Mouse (Mus musculus): ENCODE measurements around the gene Pdzrn3. TPM values are rescaled to one million over a fixed set of nuclear protein-coding genes. Genes with fewer than 3 reads are reported as not detected.

The Pdzrn3 gene
- polyA plus RNA-seq, 1 experiment from 2014 or later = 8.8 TPM

DNA sequence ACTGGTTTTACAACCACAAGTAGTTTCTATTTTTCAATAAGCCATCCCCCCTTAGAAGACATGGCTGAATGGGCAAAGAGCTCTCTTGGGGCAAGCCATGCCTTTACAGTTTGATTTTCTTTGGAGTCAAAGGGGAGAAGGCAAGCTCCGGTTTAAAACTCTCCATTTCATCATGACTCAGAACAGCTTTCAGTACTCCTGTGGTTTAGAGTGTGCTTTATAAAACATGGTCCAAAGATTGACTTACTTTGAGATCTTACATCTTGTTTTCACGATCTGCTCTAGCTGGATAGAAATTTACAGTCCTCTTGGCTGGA, 15.1 kb upstream of the Pdzrn3 start:
- ATAC-seq (ENCODE audit: low FRiP score) (no peak), DNase-seq (ENCODE audit: low spot score, missing footprints) (no peak)
- Histone ChIP-seq H3K27me3 (ENCODE audit: control insufficient read depth, insufficient read depth, low read length) (no peaks in the 10 kb centered on the region), H3K4me2 (no peak overlapping the region), H3K27ac (ENCODE audit: low read depth, low read length) (no peak overlapping the region), H3K4me1 (ENCODE audit: control insufficient read depth, insufficient read depth, low read length) (no peaks in the 10 kb centered on the region), H3K9ac (ENCODE audit: low read length) (no peak overlapping the region), H3K36me3 (ENCODE audit: control insufficient read depth, insufficient read depth, low read length) (no peaks in the 10 kb centered on the region), H3K4me3 (ENCODE audit: low read depth, low read length) (no peak overlapping the region), H3K9me3 (ENCODE audit: control insufficient read depth, low read length) (no peaks in the 10 kb centered on the region)
- 92% methylated on average over 2 of the region's 2 CpGs for WGBS

DNA sequence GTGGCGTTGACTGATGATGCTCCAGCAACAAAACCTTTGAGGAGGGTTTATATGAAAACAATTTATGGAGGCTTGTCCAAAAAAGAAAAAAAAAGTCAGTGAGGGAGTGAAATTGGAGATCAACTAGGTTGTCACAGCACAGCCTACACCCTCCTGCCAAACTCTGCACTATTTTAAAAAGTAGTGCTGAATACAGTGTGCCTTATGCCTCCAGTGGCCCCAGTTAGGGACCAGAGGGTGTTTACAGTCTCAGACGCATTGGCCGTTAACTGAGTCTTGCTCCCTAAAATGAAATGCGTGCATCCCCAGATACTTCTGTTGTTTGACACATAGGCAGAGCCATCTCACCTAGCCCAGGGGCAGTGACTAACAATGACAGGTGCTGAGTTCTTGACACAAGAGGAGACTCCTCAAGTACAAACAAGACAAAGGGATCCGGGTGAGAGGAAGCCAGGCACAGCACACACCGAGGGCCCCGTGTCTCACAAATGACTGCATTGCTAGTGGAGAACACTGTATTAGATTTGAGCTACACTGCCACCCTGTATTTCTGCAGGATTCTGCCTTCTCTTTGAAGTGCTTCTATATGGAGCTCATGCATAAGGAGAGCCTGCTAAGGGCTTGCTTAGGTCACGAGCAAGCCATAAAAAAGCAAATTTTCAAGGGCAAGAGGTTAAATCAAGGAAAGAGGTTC, 14.6 kb upstream of the Pdzrn3 start:
- Histone ChIP-seq H3K9me3 (ENCODE audit: control insufficient read depth, low read length) (no peaks in the 10 kb centered on the region), H3K36me3 (ENCODE audit: control insufficient read depth, insufficient read depth, low read length) (no peaks in the 10 kb centered on the region), H3K27me3 (ENCODE audit: control insufficient read depth, insufficient read depth, low read length) (no peaks in the 10 kb centered on the region), H3K4me1 (ENCODE audit: control insufficient read depth, insufficient read depth, low read length) (no peaks in the 10 kb centered on the region), H3K4me3 (ENCODE audit: low read depth, low read length) (no peak overlapping the region), H3K9ac (ENCODE audit: low read length) (no peak overlapping the region), H3K4me2 (no peak overlapping the region), H3K27ac (ENCODE audit: low read depth, low read length) (no peak overlapping the region)
- WGBS = 83% methylated on average over 8 of the region's 8 CpGs
- no peak for DNase-seq (ENCODE audit: low spot score, missing footprints)
- no peak for ATAC-seq (ENCODE audit: low FRiP score)

DNA sequence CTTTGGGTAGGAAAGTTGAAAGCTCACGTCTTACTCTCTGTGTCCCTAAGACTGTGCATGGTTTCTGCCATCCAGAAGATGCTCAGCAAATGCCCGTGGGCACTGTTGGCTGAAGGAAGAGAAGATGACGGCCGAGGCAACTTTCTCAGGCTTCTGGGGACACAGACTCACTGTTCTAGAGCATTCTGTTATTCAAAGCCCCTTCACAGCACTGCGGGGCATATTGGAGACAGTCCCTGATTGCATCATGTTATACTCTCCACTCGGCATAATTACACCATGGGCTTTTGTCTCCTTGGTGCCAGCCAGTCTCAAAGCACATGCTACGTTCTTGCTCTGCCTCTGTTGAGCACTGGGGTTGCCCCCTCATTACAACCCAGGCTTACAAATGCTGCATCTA, 7.8 kb upstream of the Pdzrn3 start:
- H3K4me1 ChIP-seq (ENCODE audit: control insufficient read depth, insufficient read depth, low read length) = no peaks in the 10 kb centered on the region
- H3K36me3 ChIP-seq (ENCODE audit: control insufficient read depth, insufficient read depth, low read length) = no peaks in the 10 kb centered on the region
- ATAC-seq (ENCODE audit: low FRiP score) = no peak
- no peak overlapping the region for H3K4me3 ChIP-seq (ENCODE audit: low read depth, low read length)
- peak; percentile 59 for DNase-seq (ENCODE audit: low spot score, missing footprints)
- H3K27me3 ChIP-seq (ENCODE audit: control insufficient read depth, insufficient read depth, low read length) = peaks cover 3% of the 10 kb centered on the region; the same call in 1 of the 2 replicates
- H3K9ac ChIP-seq (ENCODE audit: low read length) = no peak overlapping the region
- H3K27ac ChIP-seq (ENCODE audit: low read depth, low read length) = no peak overlapping the region
- WGBS = 85% methylated on average over 7 of the region's 7 CpGs
- no peak overlapping the region for H3K4me2 ChIP-seq
- no peaks in the 10 kb centered on the region for H3K9me3 ChIP-seq (ENCODE audit: control insufficient read depth, low read length)

- ATAC-seq (ENCODE audit: low FRiP score) = no peak
Measured at GRCm38 (mm10) chr6:101384958-101385357, 7.3 kb upstream of the Pdzrn3 start.

GRCm38 (mm10) chr6:101384476-101384875, 6.8 kb upstream of the Pdzrn3 start:
- no peak overlapping the region for H3K4me2 ChIP-seq
- H3K9ac ChIP-seq (ENCODE audit: low read length) = no peak overlapping the region
- no peaks in the 10 kb centered on the region for H3K36me3 ChIP-seq (ENCODE audit: control insufficient read depth, insufficient read depth, low read length)
- ATAC-seq (ENCODE audit: low FRiP score) = no peak
- H3K27me3 ChIP-seq (ENCODE audit: control insufficient read depth, insufficient read depth, low read length) = peaks cover 3% of the 10 kb centered on the region; the same call in 1 of the 2 replicates
- no peak overlapping the region for H3K4me3 ChIP-seq (ENCODE audit: low read depth, low read length)
- DNase-seq (ENCODE audit: low spot score, missing footprints) = peak; percentile 37
- 81% methylated on average over 6 of the region's 6 CpGs for WGBS
- no peaks in the 10 kb centered on the region for H3K9me3 ChIP-seq (ENCODE audit: control insufficient read depth, low read length)
- H3K27ac ChIP-seq (ENCODE audit: low read depth, low read length) = no peak overlapping the region
- peaks cover 2% of the 10 kb centered on the region; the same call in 1 of the 2 replicates for H3K4me1 ChIP-seq (ENCODE audit: control insufficient read depth, insufficient read depth, low read length)

More at GRCm38 (mm10) chr6:101384958-101385357, 7.3 kb upstream of the Pdzrn3 start:
- Histone ChIP-seq H3K9me3 (ENCODE audit: control insufficient read depth, low read length) (no peaks in the 10 kb centered on the region), H3K27me3 (ENCODE audit: control insufficient read depth, insufficient read depth, low read length) (peaks cover 3% of the 10 kb centered on the region; the same call in 1 of the 2 replicates), H3K4me3 (ENCODE audit: low read depth, low read length) (no peak overlapping the region), H3K27ac (ENCODE audit: low read depth, low read length) (no peak overlapping the region), H3K4me2 (no peak overlapping the region), H3K36me3 (ENCODE audit: control insufficient read depth, insufficient read depth, low read length) (no peaks in the 10 kb centered on the region), H3K9ac (ENCODE audit: low read length) (no peak overlapping the region), H3K4me1 (ENCODE audit: control insufficient read depth, insufficient read depth, low read length) (no peaks in the 10 kb centered on the region)
- 83% methylated on average over 7 of the region's 7 CpGs for WGBS
- peak; percentile 60 for DNase-seq (ENCODE audit: low spot score, missing footprints)

GRCm38 (mm10) chr6:101382891-101383290, 5.2 kb upstream of the Pdzrn3 start:
- no peak for DNase-seq (ENCODE audit: low spot score, missing footprints)
- H3K9ac ChIP-seq (ENCODE audit: low read length) = no peak overlapping the region
- H3K36me3 ChIP-seq (ENCODE audit: control insufficient read depth, insufficient read depth, low read length) = no peaks in the 10 kb centered on the region
- H3K4me1 ChIP-seq (ENCODE audit: control insufficient read depth, insufficient read depth, low read length) = peaks cover 8% of the 10 kb centered on the region
- H3K9me3 ChIP-seq (ENCODE audit: control insufficient read depth, low read length) = no peaks in the 10 kb centered on the region
- WGBS = 85% methylated on average over 4 of the region's 4 CpGs
- H3K27ac ChIP-seq (ENCODE audit: low read depth, low read length) = no peak overlapping the region
- H3K4me2 ChIP-seq = no peak overlapping the region
- no peak for ATAC-seq (ENCODE audit: low FRiP score)
- no peak overlapping the region for H3K4me3 ChIP-seq (ENCODE audit: low read depth, low read length)
- H3K27me3 ChIP-seq (ENCODE audit: control insufficient read depth, insufficient read depth, low read length) = peaks cover 6% of the 10 kb centered on the region; the same call in 1 of the 2 replicates

GRCm38 (mm10) chr6:101379546-101379945, 1.8 kb upstream of the Pdzrn3 start:
- no peak overlapping the region for H3K9ac ChIP-seq (ENCODE audit: low read length)
- no peaks in the 10 kb centered on the region for H3K9me3 ChIP-seq (ENCODE audit: control insufficient read depth, low read length)
- no peak overlapping the region for H3K27ac ChIP-seq (ENCODE audit: low read depth, low read length)
- H3K4me1 ChIP-seq (ENCODE audit: control insufficient read depth, insufficient read depth, low read length) = peaks cover 24% of the 10 kb centered on the region
- no peaks in the 10 kb centered on the region for H3K36me3 ChIP-seq (ENCODE audit: control insufficient read depth, insufficient read depth, low read length)
- no peak overlapping the region for H3K4me3 ChIP-seq (ENCODE audit: low read depth, low read length)
- DNase-seq (ENCODE audit: low spot score, missing footprints) = no peak
- ATAC-seq (ENCODE audit: low FRiP score) = no peak
- H3K27me3 ChIP-seq (ENCODE audit: control insufficient read depth, insufficient read depth, low read length) = peaks cover 15% of the 10 kb centered on the region
- no peak overlapping the region for H3K4me2 ChIP-seq
- 15% methylated on average over 3 of the region's 3 CpGs for WGBS

GRCm38 (mm10) chr6:101377935-101378609, 375 bp upstream of the Pdzrn3 start:
- H3K9ac ChIP-seq (ENCODE audit: low read length) = peak overlapping the region; percentile 49
- no peaks in the 10 kb centered on the region for H3K9me3 ChIP-seq (ENCODE audit: control insufficient read depth, low read length)
- H3K27ac ChIP-seq (ENCODE audit: low read depth, low read length) = peak overlapping the region; percentile 73
- H3K4me3 ChIP-seq (ENCODE audit: low read depth, low read length) = peak overlapping the region; percentile 41
- peak overlapping the region; percentile 68 for H3K4me2 ChIP-seq
- H3K36me3 ChIP-seq (ENCODE audit: control insufficient read depth, insufficient read depth, low read length) = no peaks in the 10 kb centered on the region
- DNase-seq (ENCODE audit: low spot score, missing footprints) (no peak), ATAC-seq (ENCODE audit: low FRiP score) (peak; percentile 90)
- WGBS = under 1% methylated on average over 23 of the region's 29 CpGs
- H3K4me1 ChIP-seq (ENCODE audit: control insufficient read depth, insufficient read depth, low read length) = peaks cover 25% of the 10 kb centered on the region
- H3K27me3 ChIP-seq (ENCODE audit: control insufficient read depth, insufficient read depth, low read length) = peaks cover 15% of the 10 kb centered on the region

DNA sequence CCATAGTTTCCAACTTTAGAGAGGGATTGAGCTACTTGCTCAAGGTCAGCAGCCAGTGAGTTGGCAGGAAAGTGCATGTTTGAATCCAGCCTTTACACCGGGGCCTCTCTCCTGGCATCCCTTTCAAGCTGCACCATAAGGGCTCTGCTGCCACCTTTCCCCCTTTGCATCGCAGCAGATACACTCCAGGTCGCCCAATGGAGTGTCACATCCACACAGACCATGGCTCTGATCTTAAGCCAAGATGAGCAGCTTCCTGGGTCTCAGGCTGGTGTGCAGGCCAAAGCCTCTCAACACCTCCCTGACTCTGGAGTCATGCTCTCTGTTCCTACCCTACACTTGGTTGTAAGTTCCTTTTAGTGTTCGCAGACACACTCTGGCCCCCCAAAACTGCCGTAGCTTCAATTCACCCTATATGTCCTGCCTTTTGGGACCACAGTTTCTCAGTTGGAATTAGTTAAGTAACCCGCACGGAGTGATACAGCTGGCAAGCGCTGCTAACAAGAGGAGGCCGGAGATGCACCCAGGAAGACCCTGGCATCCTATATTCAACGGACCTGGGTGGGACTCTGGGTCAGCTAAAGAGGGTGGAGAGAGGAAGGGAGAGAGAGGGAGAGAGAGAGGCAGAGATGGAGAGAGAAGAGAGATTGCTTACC, 1.1 kb downstream of the Pdzrn3 start:
- peak; percentile 96 for DNase-seq (ENCODE audit: low spot score, missing footprints)
- no peaks in the 10 kb centered on the region for H3K9me3 ChIP-seq (ENCODE audit: control insufficient read depth, low read length)
- no peak overlapping the region; the same call in 1 of the 2 replicates for H3K27ac ChIP-seq (ENCODE audit: low read depth, low read length)
- peak overlapping the region; percentile 68 for H3K4me2 ChIP-seq
- peaks cover 12% of the 10 kb centered on the region for H3K27me3 ChIP-seq (ENCODE audit: control insufficient read depth, insufficient read depth, low read length)
- peak overlapping the region; percentile 41 for H3K4me3 ChIP-seq (ENCODE audit: low read depth, low read length)
- H3K9ac ChIP-seq (ENCODE audit: low read length) = peak overlapping the region; percentile 49
- H3K4me1 ChIP-seq (ENCODE audit: control insufficient read depth, insufficient read depth, low read length) = peaks cover 25% of the 10 kb centered on the region
- no peaks in the 10 kb centered on the region for H3K36me3 ChIP-seq (ENCODE audit: control insufficient read depth, insufficient read depth, low read length)
- ATAC-seq (ENCODE audit: low FRiP score) = no peak
- WGBS = 2% methylated on average over 10 of the region's 10 CpGs
